In the genomic region with DNA sequence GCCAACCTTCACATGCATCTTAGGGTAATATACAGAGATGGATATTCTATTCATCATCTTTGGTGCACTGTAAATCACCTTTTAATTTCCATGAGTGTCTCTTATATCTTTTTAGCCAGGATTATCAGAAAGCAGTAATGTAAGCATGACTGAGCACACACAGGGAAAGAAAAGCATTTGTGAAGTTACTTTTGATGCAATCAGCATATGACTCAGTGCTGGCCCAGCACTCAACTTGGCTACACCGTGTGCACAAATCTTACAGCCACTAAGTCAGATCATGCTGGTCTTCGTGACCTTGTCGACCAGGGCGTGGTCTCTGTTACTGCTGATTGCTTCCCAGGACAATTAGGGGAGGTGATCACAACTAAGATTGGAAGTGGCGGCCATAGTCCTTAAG, we compare ENCODE assay signal across 19 mouse cellular contexts. TPM values are rescaled to one million over a fixed set of nuclear protein-coding genes. Genes with fewer than 3 reads are reported as not detected.
A peak's percentile ranks its signal among the peaks of the same experiment; 100 is the strongest.
DNase-seq lines count a peak whose midpoint lies in the region; ATAC-seq and TF ChIP-seq lines count a peak whose summit lies in the region.
"Had no signal": no experiment of that assay in that cellular context is flagged by ENCODE, and none has a peak within 500 bp of the region (broad histone marks: within the 10 kb centered on the region; RNA-seq: fewer than 3 reads in every experiment).

No protein-coding gene starts in this region.

- no peaks in the 10 kb centered on the region for H3K79me2 ChIP-seq in C2C12 (ENCODE audit: control insufficient read depth, insufficient read depth)

- no peaks in the 10 kb centered on the region for H3K9me3 ChIP-seq in kidney, embryonic 16.5 days (ENCODE audit: low read length)
- H3K9me3 ChIP-seq: heart, embryonic 12.5 days; intestine, embryonic 15.5 days; limb, embryonic 15.5 days; midbrain, embryonic 10.5 days; neural tube, embryonic 15.5 days had no signal

- H3K4me2 ChIP-seq in kidney, embryonic 16.5 days (replicated peaks; ENCODE audit: low read depth, low read length): no peak overlapping the region
- H3K4me2 ChIP-seq: heart, embryonic 12.5 days; hindbrain, embryonic 14.5 days; intestine, embryonic 15.5 days; limb, embryonic 15.5 days; neural tube, embryonic 15.5 days had no signal

- no peak overlapping the region for H3K27ac ChIP-seq in kidney, embryonic 16.5 days (ENCODE audit: low read length)
- H3K27ac ChIP-seq in embryonic fibroblast, embryonic 13.5 days (ENCODE audit: insufficient read depth, low read length): peak overlapping the region; percentile 94
- H3K27ac ChIP-seq: hindbrain, embryonic 14.5 days; intestine, embryonic 15.5 days; limb, embryonic 15.5 days; midbrain, embryonic 10.5 days; neural tube, embryonic 15.5 days had no signal

- TF ChIP-seq POLR2A in embryonic fibroblast, embryonic 13.5 days (IDR thresholded peaks at IDR 0.05; ENCODE audit: low read depth, low read length): no peak
- TF ChIP-seq POLR2A in lung, adult 2 months (IDR thresholded peaks at IDR 0.05; ENCODE audit: borderline replicate concordance, extremely low read depth, low read depth, low read length): no peak

- H3K36me3 ChIP-seq in kidney, embryonic 16.5 days (ENCODE audit: insufficient read depth, low read length): no peaks in the 10 kb centered on the region
- peaks cover 17% of the 10 kb centered on the region for H3K36me3 ChIP-seq in C2C12 (ENCODE audit: control insufficient read depth, insufficient read depth)
- H3K36me3 ChIP-seq: intestine, embryonic 15.5 days; limb, embryonic 15.5 days; midbrain, embryonic 10.5 days had no signal

- peaks cover 2% of the 10 kb centered on the region; the same call in 1 of the 2 replicates for H3K4me1 ChIP-seq in kidney, embryonic 16.5 days (ENCODE audit: insufficient read depth, low read length)
- H3K4me1 ChIP-seq in embryonic fibroblast, embryonic 13.5 days (ENCODE audit: control insufficient read depth, insufficient read depth, low read length): peaks cover 7% of the 10 kb centered on the region
- H3K4me1 ChIP-seq in lung, adult 2 months (ENCODE audit: control insufficient read depth, insufficient read depth, low read length): no peaks in the 10 kb centered on the region
- H3K4me1 ChIP-seq: heart, embryonic 12.5 days; intestine, embryonic 15.5 days; limb, embryonic 15.5 days; midbrain, embryonic 10.5 days; neural tube, embryonic 15.5 days had no signal

- no peak overlapping the region for H3ac ChIP-seq in C2C12 (ENCODE audit: control insufficient read depth, insufficient read length, low read depth)

- H3K79me3 ChIP-seq in C2C12 (ENCODE audit: low read depth): no peaks in the 10 kb centered on the region

- no peak for DNase-seq in kidney, adult 8-10 months
- peak; percentile 32 for DNase-seq in Muller cell, postnatal 12 days (ENCODE audit: inconsistent ontology term)
- DNase-seq in lung, adult 2 months: no peak
- DNase-seq in retina, postnatal 1 day: no peak
- DNase-seq: cerebellum, adult 9-10 months; kidney, postnatal 4 days; thymus, postnatal 25 days had no signal

- 59% methylated on average over 5 of the region's 5 CpGs for WGBS in kidney, embryonic 16.5 days
- WGBS in lung, adult 2 months: 82% methylated on average over 5 of the region's 5 CpGs

- no peak overlapping the region for H3K4me3 ChIP-seq in kidney, embryonic 16.5 days (ENCODE audit: low read length)
- no peak overlapping the region for H3K4me3 ChIP-seq in C2C12 (ENCODE audit: insufficient read depth, poor library complexity, severe bottlenecking)
- H3K4me3 ChIP-seq in embryonic fibroblast, embryonic 13.5 days (ENCODE audit: insufficient read depth, low read length): no peak overlapping the region
- H3K4me3 ChIP-seq in lung, adult 2 months (replicated peaks; ENCODE audit: extremely low read depth, low read depth, low read length): no peak overlapping the region
- H3K4me3 ChIP-seq: heart, embryonic 12.5 days; intestine, embryonic 15.5 days; limb, embryonic 15.5 days; midbrain, embryonic 10.5 days; neural tube, embryonic 15.5 days had no signal

- peak; percentile 84 for ATAC-seq in kidney, embryonic 16.5 days (ENCODE audit: low FRiP score, low TSS enrichment)
- ATAC-seq: CD4-positive, CD25-positive, alpha-beta regulatory T cell, adult 4 months; intestine, embryonic 15.5 days had no signal

- no peaks in the 10 kb centered on the region for H3K27me3 ChIP-seq in kidney, embryonic 16.5 days (ENCODE audit: insufficient read depth, low read length)
- no peaks in the 10 kb centered on the region for H3K27me3 ChIP-seq in C2C12 (ENCODE audit: control insufficient read depth, insufficient read depth, insufficient read length)
- H3K27me3 ChIP-seq: heart, embryonic 12.5 days; intestine, embryonic 15.5 days; limb, embryonic 15.5 days; neural tube, embryonic 15.5 days had no signal

- TF ChIP-seq CTCF in C2C12 (IDR thresholded peaks at IDR 0.05; ENCODE audit: control insufficient read depth, insufficient read depth, insufficient read length): no peak
- no peak for TF ChIP-seq CTCF in embryonic fibroblast, embryonic 13.5 days (IDR thresholded peaks at IDR 0.05; ENCODE audit: borderline replicate concordance, insufficient read depth, low read length)
- TF ChIP-seq CTCF in lung, adult 2 months (IDR thresholded peaks at IDR 0.05; ENCODE audit: insufficient read depth, low read length): no peak

- H3K9ac ChIP-seq in kidney, embryonic 16.5 days (replicated peaks; ENCODE audit: low read length): no peak overlapping the region
- H3K9ac ChIP-seq: heart, embryonic 12.5 days; hindbrain, embryonic 14.5 days; intestine, embryonic 15.5 days; limb, embryonic 15.5 days; neural tube, embryonic 15.5 days had no signal

TF ChIP-seq in C2C12, 6 proteins besides CTCF, POLR2A, EP300 and RAD21:
- TF ChIP-seq CEBPB (IDR thresholded peaks at IDR 0.05; ENCODE audit: low read depth): peak; percentile 63
- TF ChIP-seq FOSL1 (IDR thresholded peaks at IDR 0.05; ENCODE audit: insufficient read depth, low read length, poor library complexity, severe bottlenecking): peak; percentile 16
- TF ChIP-seq USF1 (IDR thresholded peaks at IDR 0.05; ENCODE audit: low read depth): no peak
- no peak for TF ChIP-seq MAX (IDR thresholded peaks at IDR 0.05)
- no peak for TF ChIP-seq MYOG (IDR thresholded peaks at IDR 0.05; ENCODE audit: control insufficient read depth, extremely low read depth, insufficient read length)
- no peak for TF ChIP-seq MYOD1 (IDR thresholded peaks at IDR 0.05; ENCODE audit: control insufficient read depth, insufficient read length, low read depth)

RNA-seq across cellular contexts. Expression of gene Gm10097, which starts 16.8 kb away (rescaled TPM):
- polyA plus RNA-seq in kidney, embryonic 16.5 days (2015; fragmentation: Nextera tagmentation; extraction: Ambion mirVana): 0.15 TPM in 1 of 2 replicates, not detected in the other
- polyA plus RNA-seq in C2C12 (2012; fragmentation: generic; extraction: Trizol): 0.02 TPM
- not detected in 2 replicates for polyA plus RNA-seq in embryonic fibroblast, embryonic 13.5 days (2011; ENCODE audit: insufficient read length, low read depth, missing spikeins)
- not detected in 2 replicates for polyA plus RNA-seq in lung, adult 2 months (2012; rRNA removed)
- polyA plus RNA-seq: gonadal fat pad, adult 2 months; midbrain, embryonic 10.5 days; testis, adult 2 months had no signal
